Mouse (Mus musculus): Measurements from ENCODE around the gene Nek5. TPM values are rescaled to one million over a fixed set of nuclear protein-coding genes. Genes with fewer than 3 reads are reported as not detected.
"Not testable (repeated sequence)": the region's sequence is repeated elsewhere in the genome, so short reads cannot be mapped to it uniquely, and the experiment has no call there.

Gene Nek5
- polyA plus RNA-seq, 1 experiment: not detected

GRCm38 (mm10) chr8:22147706-22148366 lies 23.0 kb upstream of the Nek5 start:
- TF ChIP-seq CTCF (IDR thresholded peaks at IDR 0.05; ENCODE audit: low read depth, low read length) (no peak), POLR2A (IDR thresholded peaks at IDR 0.05; ENCODE audit: borderline replicate concordance, low read depth, low read length) (no peak)
- Histone ChIP-seq H3K27ac (ENCODE audit: insufficient read depth, low read depth, low read length) (no peak overlapping the region), H3K4me3 (ENCODE audit: insufficient read depth, low read length) (no peak overlapping the region), H3K4me1 (ENCODE audit: control insufficient read depth, insufficient read depth, low read length) (no peaks in the 10 kb centered on the region)

GRCm38 (mm10) chr8:22145831-22146230 lies 21.0 kb upstream of the Nek5 start:
- no peak for TF ChIP-seq CTCF (IDR thresholded peaks at IDR 0.05; ENCODE audit: low read depth, low read length)
- no peak for TF ChIP-seq POLR2A (IDR thresholded peaks at IDR 0.05; ENCODE audit: borderline replicate concordance, low read depth, low read length)
- Histone ChIP-seq H3K4me1 (ENCODE audit: control insufficient read depth, insufficient read depth, low read length) (no peaks in the 10 kb centered on the region), H3K4me3 (ENCODE audit: insufficient read depth, low read length) (no peak overlapping the region), H3K27ac (ENCODE audit: insufficient read depth, low read depth, low read length) (no peak overlapping the region)

GRCm38 (mm10) chr8:22143764-22144491 lies 19.1 kb upstream of the Nek5 start:
- Histone ChIP-seq H3K4me3 (ENCODE audit: insufficient read depth, low read length) (no peak overlapping the region), H3K4me1 (ENCODE audit: control insufficient read depth, insufficient read depth, low read length) (no peaks in the 10 kb centered on the region), H3K27ac (ENCODE audit: insufficient read depth, low read depth, low read length) (no peak overlapping the region)
- TF ChIP-seq CTCF (IDR thresholded peaks at IDR 0.05; ENCODE audit: low read depth, low read length): no peak
- no peak for TF ChIP-seq POLR2A (IDR thresholded peaks at IDR 0.05; ENCODE audit: borderline replicate concordance, low read depth, low read length)

GRCm38 (mm10) chr8:22142592-22142991 lies 17.7 kb upstream of the Nek5 start:
- TF ChIP-seq CTCF (IDR thresholded peaks at IDR 0.05; ENCODE audit: low read depth, low read length) (no peak), POLR2A (IDR thresholded peaks at IDR 0.05; ENCODE audit: borderline replicate concordance, low read depth, low read length) (no peak)
- no peak overlapping the region for H3K27ac ChIP-seq (ENCODE audit: insufficient read depth, low read depth, low read length)
- H3K4me3 ChIP-seq (ENCODE audit: insufficient read depth, low read length): no peak overlapping the region
- H3K4me1 ChIP-seq (ENCODE audit: control insufficient read depth, insufficient read depth, low read length): no peaks in the 10 kb centered on the region

GRCm38 (mm10) chr8:22141836-22142385 lies 17.1 kb upstream of the Nek5 start:
- H3K4me1 ChIP-seq (ENCODE audit: control insufficient read depth, insufficient read depth, low read length): no peaks in the 10 kb centered on the region
- no peak overlapping the region for H3K27ac ChIP-seq (ENCODE audit: insufficient read depth, low read depth, low read length)
- no peak overlapping the region for H3K4me3 ChIP-seq (ENCODE audit: insufficient read depth, low read length)
- TF ChIP-seq POLR2A (IDR thresholded peaks at IDR 0.05; ENCODE audit: borderline replicate concordance, low read depth, low read length) (no peak), CTCF (IDR thresholded peaks at IDR 0.05; ENCODE audit: low read depth, low read length) (no peak)

- not testable (repeated sequence) for H3K4me3 ChIP-seq (ENCODE audit: insufficient read depth, low read length); H3K4me1 ChIP-seq (ENCODE audit: control insufficient read depth, insufficient read depth, low read length); H3K27ac ChIP-seq (ENCODE audit: insufficient read depth, low read depth, low read length)
Observed at GRCm38 (mm10) chr8:22136462-22136861, 11.6 kb upstream of the Nek5 start.

- Histone ChIP-seq H3K4me3 (ENCODE audit: insufficient read depth, low read length) (no peak overlapping the region), H3K4me1 (ENCODE audit: control insufficient read depth, insufficient read depth, low read length) (no peaks in the 10 kb centered on the region), H3K27ac (ENCODE audit: insufficient read depth, low read depth, low read length) (no peak overlapping the region)
- TF ChIP-seq CTCF (IDR thresholded peaks at IDR 0.05; ENCODE audit: low read depth, low read length) (no peak), POLR2A (IDR thresholded peaks at IDR 0.05; ENCODE audit: borderline replicate concordance, low read depth, low read length) (no peak)
Observed at GRCm38 (mm10) chr8:22134750-22135135, 9.9 kb upstream of the Nek5 start.

GRCm38 (mm10) chr8:22134078-22134749 lies 9.4 kb upstream of the Nek5 start:
- H3K27ac ChIP-seq (ENCODE audit: insufficient read depth, low read depth, low read length): no peak overlapping the region
- H3K4me1 ChIP-seq (ENCODE audit: control insufficient read depth, insufficient read depth, low read length): no peaks in the 10 kb centered on the region
- H3K4me3 ChIP-seq (ENCODE audit: insufficient read depth, low read length): no peak overlapping the region
- TF ChIP-seq CTCF (IDR thresholded peaks at IDR 0.05; ENCODE audit: low read depth, low read length) (no peak), POLR2A (IDR thresholded peaks at IDR 0.05; ENCODE audit: borderline replicate concordance, low read depth, low read length) (no peak)

GRCm38 (mm10) chr8:22132062-22132461 lies 7.2 kb upstream of the Nek5 start:
- H3K27ac ChIP-seq (ENCODE audit: insufficient read depth, low read depth, low read length): no peak overlapping the region
- no peaks in the 10 kb centered on the region for H3K4me1 ChIP-seq (ENCODE audit: control insufficient read depth, insufficient read depth, low read length)
- TF ChIP-seq CTCF (IDR thresholded peaks at IDR 0.05; ENCODE audit: low read depth, low read length) (no peak), POLR2A (IDR thresholded peaks at IDR 0.05; ENCODE audit: borderline replicate concordance, low read depth, low read length) (no peak)
- no peak overlapping the region for H3K4me3 ChIP-seq (ENCODE audit: insufficient read depth, low read length)

GRCm38 (mm10) chr8:22107020-22107419 lies 17.8 kb downstream of the Nek5 start:
- Histone ChIP-seq H3K27ac (ENCODE audit: insufficient read depth, low read depth, low read length) (no peak overlapping the region), H3K4me1 (ENCODE audit: control insufficient read depth, insufficient read depth, low read length) (no peaks in the 10 kb centered on the region), H3K4me3 (ENCODE audit: insufficient read depth, low read length) (no peak overlapping the region)
- no peak for TF ChIP-seq CTCF (IDR thresholded peaks at IDR 0.05; ENCODE audit: low read depth, low read length)
- TF ChIP-seq POLR2A (IDR thresholded peaks at IDR 0.05; ENCODE audit: borderline replicate concordance, low read depth, low read length): no peak
